Mouse (Mus musculus) leukemia stem cell, adult 10-12 weeks (primary cell): ENCODE results near the gene Olfr1098. TPM values are rescaled to one million over a fixed set of nuclear protein-coding genes. Genes with fewer than 3 reads are reported as not detected.

ENCODE experiments used
- polyA plus RNA-seq: library from polyadenylated mRNA; stranded (reverse); fragments of >175 nt; gene quantifications from 2 replicates; pipeline ENCODE4 v1.2.3, GENCODE M21; 2012; ENCODE audit warnings: low replicate concordance

The Olfr1098 gene
- not detected in 2 replicates for polyA plus RNA-seq

DNA sequence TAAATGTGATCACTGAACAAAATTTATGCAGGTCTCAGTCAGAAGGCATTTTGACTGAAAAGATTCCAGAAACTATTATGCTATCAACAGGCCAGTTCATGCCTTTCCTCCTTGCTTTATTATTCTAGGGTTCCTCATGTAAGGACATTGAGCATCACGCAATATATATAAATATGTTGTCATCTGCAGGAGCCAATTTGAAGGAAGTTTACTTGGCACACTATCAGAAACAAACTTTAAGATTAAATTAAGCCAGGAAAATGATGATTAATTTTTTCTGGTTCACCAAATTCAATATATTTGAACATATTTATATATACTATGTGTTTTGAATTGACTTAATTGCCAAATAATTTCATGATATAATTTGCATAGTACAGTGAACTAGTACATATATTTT, at the start of gene Olfr1098:
Gene Olfr1098 (minus strand): TSS at position 101 of the 400 bp plus-strand sequence.

DNA sequence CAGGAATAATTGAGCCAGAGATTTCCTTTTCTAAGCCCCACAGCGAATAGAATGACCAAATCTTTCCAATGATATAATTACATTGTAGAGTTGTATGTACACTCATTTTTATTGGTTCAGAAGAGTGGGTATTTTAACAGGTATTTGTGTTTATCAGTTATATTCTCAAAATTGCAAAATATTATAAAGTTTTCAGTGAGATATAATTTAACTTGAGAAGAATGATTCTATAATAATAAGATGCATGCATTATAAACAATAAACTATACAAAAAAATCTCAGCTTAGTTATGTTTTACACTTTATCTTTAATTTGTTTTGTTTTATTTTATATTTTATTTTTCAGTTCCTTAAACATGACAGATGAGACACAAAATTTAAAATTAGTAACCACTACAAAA, 36.2 kb upstream of the Olfr1098 start, which contains the start of gene Olfr1099:
Gene Olfr1099 (minus strand): TSS at position 101 of the 400 bp plus-strand sequence.

DNA sequence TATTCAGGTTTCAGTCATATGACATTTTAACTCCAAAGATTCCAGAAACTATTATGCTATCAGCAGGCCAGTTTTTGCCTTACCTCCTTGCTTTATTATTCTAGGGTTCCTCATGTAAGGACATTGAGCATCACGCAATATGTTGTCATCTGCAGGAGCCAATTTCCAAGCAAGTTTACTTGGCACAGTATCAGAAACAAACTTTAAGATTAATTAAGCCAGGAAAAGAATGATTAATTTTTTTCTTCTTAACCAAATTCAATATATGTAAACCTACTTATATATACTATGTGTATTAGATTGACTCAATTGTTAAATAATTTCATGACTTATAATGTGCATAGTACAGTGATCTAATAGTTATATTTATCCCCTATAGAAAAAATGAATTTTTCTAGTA, 32.2 kb downstream of the Olfr1098 start, which contains the start of gene Olfr1097:
Gene Olfr1097 (minus strand): TSS at position 101 of the 400 bp plus-strand sequence.

GRCm38 (mm10) chr2:86874702-86875101, 49.6 kb downstream of the Olfr1098 start, which contains the start of gene Gm13723:
TSS of gene Gm13723 (minus strand) at chr2:86874802.

Other genes with a start within 250 kb of the Olfr1098 start
- gene Olfr1086, start 244.5 kb downstream of the Olfr1098 start, polyA plus RNA-seq = not detected in 2 replicates
- gene Olfr1087, start 226.2 kb downstream of the Olfr1098 start, polyA plus RNA-seq = 0.05 TPM in 1 of 2 replicates, not detected in the other
- gene Olfr1089, start 190.8 kb downstream of the Olfr1098 start, polyA plus RNA-seq = not detected in 2 replicates
- not detected in 2 replicates for gene Olfr1090, start 165.6 kb downstream of the Olfr1098 start, polyA plus RNA-seq
- not detected in 2 replicates for gene Olfr1093, start 142.1 kb downstream of the Olfr1098 start, polyA plus RNA-seq
- not detected in 2 replicates for gene Olfr141, start 114.5 kb downstream of the Olfr1098 start, polyA plus RNA-seq
- gene Olfr1094, start 99.9 kb downstream of the Olfr1098 start, polyA plus RNA-seq = not detected in 2 replicates
- gene Olfr1095, start 72.8 kb downstream of the Olfr1098 start, polyA plus RNA-seq = not detected in 2 replicates
- gene Gm13723, start 49.7 kb downstream of the Olfr1098 start, polyA plus RNA-seq = not detected in 2 replicates
- gene Olfr1097, start 32.3 kb downstream of the Olfr1098 start, polyA plus RNA-seq = not detected in 2 replicates
- gene Olfr1099, start 36.1 kb upstream of the Olfr1098 start, polyA plus RNA-seq = not detected in 2 replicates
- gene Olfr1100, start 55.4 kb upstream of the Olfr1098 start, polyA plus RNA-seq = not detected in 2 replicates
- not detected in 2 replicates for gene Olfr1101, start 66.7 kb upstream of the Olfr1098 start, polyA plus RNA-seq
- not detected in 2 replicates for gene Olfr1102, start 73.9 kb upstream of the Olfr1098 start, polyA plus RNA-seq
- gene Olfr1104, start 102.5 kb upstream of the Olfr1098 start, polyA plus RNA-seq = not detected in 2 replicates
- not detected in 2 replicates for gene Olfr1105, start 112.0 kb upstream of the Olfr1098 start, polyA plus RNA-seq
- gene Olfr1106, start 127.7 kb upstream of the Olfr1098 start, polyA plus RNA-seq = not detected in 2 replicates
- gene Olfr1107, start 151.3 kb upstream of the Olfr1098 start, polyA plus RNA-seq = not detected in 2 replicates
- gene Olfr1109, start 171.5 kb upstream of the Olfr1098 start, polyA plus RNA-seq = not detected in 2 replicates
- not detected in 2 replicates for gene Olfr259, start 190.0 kb upstream of the Olfr1098 start, polyA plus RNA-seq
- 0.09 TPM in 1 of 2 replicates, not detected in the other for gene Olfr1110, start 215.8 kb upstream of the Olfr1098 start, polyA plus RNA-seq
- gene Olfr1111, start 228.1 kb upstream of the Olfr1098 start, polyA plus RNA-seq = not detected in 2 replicates